Mouse (Mus musculus) heart, postnatal 36 days (tissue): Measurements from ENCODE around the gene Olfr186. TPM values are rescaled to one million over a fixed set of nuclear protein-coding genes. Genes with fewer than 3 reads are reported as not detected.
"Not testable (repeated sequence)": the region's sequence is repeated elsewhere in the genome, so short reads cannot be mapped to it uniquely, and the experiment has no call there.

Source experiments
- DNase-seq, 2 experiments: peaks; one replicate each; pipeline ENCODE4 v3.0.0; 2021 to 2022
- intact Hi-C: fragments of 180-260 bp; cut with DNase I; formaldehyde crosslinking; loops from one replicate; pipeline ENCODE4 v1.15.1; 2025
- total RNA-seq, 2 experiments: library from RNA; stranded (reverse); gene quantifications; 2 replicates each; pipeline ENCODE4 v1.2.3; 2021

The Olfr186 gene
- not detected for total RNA-seq

GRCm38 (mm10) chr16:59030191-59030590 lies at the start of gene Olfr186:
Olfr186 (minus strand) TSS chr16:59030291.
- intact Hi-C loops: no loop called here

GRCm38 (mm10) chr16:59077905-59078304 lies 47.8 kb upstream of the Olfr186 start, which contains the start of gene Olfr190:
Olfr190 (minus strand) TSS chr16:59078005.
- intact Hi-C loops: no loop called here
- no peak for DNase-seq

More at GRCm38 (mm10) chr16:59030191-59030590, at the start of gene Olfr186:
- DNase-seq: no peak

GRCm38 (mm10) chr16:59073520-59073919 lies 43.4 kb upstream of the Olfr186 start:
- intact Hi-C loops: no loop called here

GRCm38 (mm10) chr16:59071755-59072154 lies 41.7 kb upstream of the Olfr186 start:
- intact Hi-C loops: no loop called here
- DNase-seq: no peak

More at GRCm38 (mm10) chr16:59073520-59073919, 43.4 kb upstream of the Olfr186 start:
- no peak for DNase-seq

- DNase-seq, intact Hi-C loops: not testable (repeated sequence)
These were observed 32.3 kb upstream of the Olfr186 start for GRCm38 (mm10) chr16:59062411-59062810.

- intact Hi-C loops, DNase-seq: not testable (repeated sequence)
These were observed 19.2 kb upstream of the Olfr186 start for GRCm38 (mm10) chr16:59049286-59049685.

GRCm38 (mm10) chr16:59048860-59049259 lies 18.8 kb upstream of the Olfr186 start:
- intact Hi-C loops: no loop called here
- DNase-seq: no peak

- intact Hi-C loops: no loop called here
- no peak for DNase-seq
These were observed 17.5 kb upstream of the Olfr186 start for GRCm38 (mm10) chr16:59047579-59047978.

GRCm38 (mm10) chr16:59045835-59046234 lies 15.7 kb upstream of the Olfr186 start:
- intact Hi-C loops: no loop called here

GRCm38 (mm10) chr16:59039710-59040109 lies 9.6 kb upstream of the Olfr186 start, which contains the start of gene Olfr187:
Olfr187 (minus strand) TSS chr16:59039767.
- intact Hi-C loops: no loop called here
- DNase-seq: no peak

More at GRCm38 (mm10) chr16:59045835-59046234, 15.7 kb upstream of the Olfr186 start:
- no peak for DNase-seq

- intact Hi-C loops: no loop called here
- no peak for DNase-seq
These were observed 16.6 kb downstream of the Olfr186 start for GRCm38 (mm10) chr16:59013357-59014018.

- intact Hi-C loops: no loop called here
- no peak for DNase-seq
These were observed 22.9 kb downstream of the Olfr186 start for GRCm38 (mm10) chr16:59007146-59007545.

GRCm38 (mm10) chr16:58995057-58995456 lies 35.0 kb downstream of the Olfr186 start, which contains the start of gene Olfr183:
Olfr183 (plus strand) TSS chr16:58995357.
- intact Hi-C loops: no loop called here
- DNase-seq: no peak

Other genes with a start within 250 kb of the Olfr186 start
- gene Olfr173, start 230.0 kb downstream of the Olfr186 start, total RNA-seq: not detected
- not detected for gene Olfr175-ps1, start 203.5 kb downstream of the Olfr186 start, total RNA-seq
- not detected for gene Olfr177, start 155.5 kb downstream of the Olfr186 start, total RNA-seq
- not detected for gene Olfr178, start 138.2 kb downstream of the Olfr186 start, total RNA-seq
- not detected for gene Olfr181, start 101.5 kb downstream of the Olfr186 start, total RNA-seq
- gene Olfr180, start 100.9 kb downstream of the Olfr186 start, total RNA-seq: not detected
- gene Olfr183, start 34.9 kb downstream of the Olfr186 start, total RNA-seq: not detected
- not detected for gene Olfr187, start 9.5 kb upstream of the Olfr186 start, total RNA-seq
- gene Olfr190, start 47.7 kb upstream of the Olfr186 start, total RNA-seq: not detected
- not detected for gene Olfr191, start 59.5 kb upstream of the Olfr186 start, total RNA-seq
- not detected for gene Olfr193, start 81.6 kb upstream of the Olfr186 start, total RNA-seq
- not detected for gene Olfr194, start 90.8 kb upstream of the Olfr186 start, total RNA-seq
- gene Olfr195, start 116.8 kb upstream of the Olfr186 start, total RNA-seq: not detected
- not detected for gene Olfr196, start 140.2 kb upstream of the Olfr186 start, total RNA-seq
- not detected for gene Olfr198, start 173.2 kb upstream of the Olfr186 start, total RNA-seq
- not detected for gene Olfr199, start 189.5 kb upstream of the Olfr186 start, total RNA-seq
- not detected for gene Olfr201, start 242.3 kb upstream of the Olfr186 start, total RNA-seq